Mouse (Mus musculus): ENCODE data around the gene Kif26b. TPM values are rescaled to one million over a fixed set of nuclear protein-coding genes. Genes with fewer than 3 reads are reported as not detected.

Kif26b gene
- total RNA-seq, 2 experiments from 2014 or later = 1.4 to 1.7 TPM

DNA sequence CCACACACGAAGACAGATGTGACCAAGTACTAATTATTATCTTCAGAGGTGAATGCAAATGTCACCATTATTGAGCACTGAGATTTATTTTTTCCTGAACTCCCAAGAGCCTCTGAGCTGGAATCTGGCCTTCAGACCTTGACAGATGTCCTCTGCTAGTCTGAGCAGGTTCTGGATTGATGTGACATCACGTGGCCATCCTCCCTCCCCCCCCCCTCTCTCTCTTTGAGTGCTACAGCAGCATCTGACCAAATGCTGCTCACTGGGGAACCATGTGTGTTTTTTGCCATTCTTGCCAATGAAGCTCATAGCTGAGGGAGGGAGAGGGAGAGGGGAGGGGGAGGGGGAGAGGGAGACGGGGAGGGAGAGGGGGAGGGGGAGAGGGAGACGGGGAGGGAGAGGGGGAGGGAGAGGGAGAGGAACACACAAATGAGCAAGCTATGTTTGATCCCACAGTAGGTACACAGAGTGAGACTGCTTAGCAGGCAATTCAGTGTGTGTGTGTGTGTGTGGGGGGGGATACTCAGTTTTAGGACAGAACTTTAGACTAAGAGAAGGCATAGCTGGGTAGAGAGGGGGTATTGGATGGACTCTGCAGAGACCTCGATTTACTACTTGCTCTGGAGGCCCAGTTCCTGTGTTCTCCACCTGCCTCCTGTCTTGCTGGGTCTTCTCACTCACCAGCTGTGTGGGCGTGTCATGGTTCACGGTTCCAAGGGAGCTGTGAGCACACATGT is 241.9 kb downstream of the Kif26b start:
- no peak for DNase-seq

DNA sequence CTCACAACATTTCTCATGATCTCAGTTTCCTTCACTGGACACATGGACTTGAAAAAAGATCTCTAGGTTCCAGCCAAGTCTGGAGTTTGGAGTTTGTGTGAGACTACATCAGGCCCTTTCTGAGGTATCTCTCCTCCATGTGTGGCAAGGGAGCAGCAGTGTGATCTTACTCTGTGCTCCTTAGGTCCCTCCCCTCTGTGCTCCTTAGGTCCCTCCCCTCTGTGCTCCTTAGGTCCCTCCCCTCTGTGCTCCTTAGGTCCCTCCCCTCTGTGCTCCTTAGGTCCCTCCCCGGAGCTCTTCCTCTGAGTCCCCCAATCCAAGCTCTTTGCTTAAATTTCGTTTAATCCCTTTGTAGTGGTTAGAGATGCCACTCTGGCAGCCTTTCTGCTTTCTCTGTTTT is 250.8 kb downstream of the Kif26b start:
- DNase-seq = no peak

DNA sequence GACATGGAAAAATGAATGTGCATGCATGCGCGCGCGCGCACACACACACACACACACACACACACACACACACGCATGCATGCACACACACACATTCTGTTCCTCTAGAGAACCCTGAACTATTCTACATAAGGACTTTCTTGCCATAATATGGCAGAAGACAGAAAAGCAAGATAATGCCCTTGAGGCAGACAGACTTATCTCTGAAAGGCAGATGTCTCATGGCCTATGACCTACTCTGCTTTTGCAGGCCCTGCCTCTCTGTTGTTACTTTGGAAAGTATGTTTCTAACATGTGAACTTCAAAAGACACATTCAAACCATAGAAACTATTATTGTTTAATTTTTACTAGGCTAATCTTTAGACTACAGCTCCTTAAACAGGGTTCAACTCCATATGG is 255.1 kb downstream of the Kif26b start:
- no peak for DNase-seq

DNA sequence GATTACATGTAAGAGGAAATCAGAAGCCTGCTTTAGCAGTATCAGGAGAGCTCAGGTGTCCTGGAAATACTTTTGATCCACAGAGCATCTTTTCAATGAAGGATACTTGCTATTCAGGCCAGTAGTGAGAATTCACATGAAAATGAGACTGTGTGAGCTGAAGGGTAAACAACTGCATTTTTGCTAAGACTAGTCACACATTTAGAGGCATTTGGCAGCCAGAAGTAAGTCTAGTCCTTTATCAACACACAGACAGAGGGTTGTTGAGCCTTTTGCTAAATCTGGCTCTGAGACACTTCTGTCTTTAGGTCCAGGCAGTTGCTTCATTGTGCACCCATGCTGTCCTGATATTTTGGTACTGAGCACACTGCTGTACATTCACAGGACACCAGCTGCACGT is 262.3 kb downstream of the Kif26b start:
- no peak for DNase-seq

DNA sequence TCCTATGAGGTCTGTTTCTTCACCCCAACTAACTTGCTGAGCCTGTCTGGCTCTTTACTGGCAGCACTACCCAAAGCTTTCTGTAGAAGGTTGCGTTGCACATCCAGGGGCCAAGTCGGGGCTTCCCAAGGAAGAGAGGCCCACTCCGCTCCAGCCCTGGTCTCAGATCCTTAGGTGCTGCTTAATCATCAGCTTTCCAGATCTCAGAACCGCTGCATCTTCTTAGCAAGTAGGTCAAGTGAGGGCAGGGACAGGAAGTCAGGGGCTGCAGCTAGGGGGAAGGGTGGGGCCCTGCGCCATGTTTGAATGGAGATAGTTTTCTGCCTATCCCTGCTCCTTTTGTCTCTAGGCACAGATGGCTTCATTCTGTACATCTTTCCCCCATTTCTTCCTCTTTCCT is 263.8 kb downstream of the Kif26b start:
- no peak for DNase-seq

DNA sequence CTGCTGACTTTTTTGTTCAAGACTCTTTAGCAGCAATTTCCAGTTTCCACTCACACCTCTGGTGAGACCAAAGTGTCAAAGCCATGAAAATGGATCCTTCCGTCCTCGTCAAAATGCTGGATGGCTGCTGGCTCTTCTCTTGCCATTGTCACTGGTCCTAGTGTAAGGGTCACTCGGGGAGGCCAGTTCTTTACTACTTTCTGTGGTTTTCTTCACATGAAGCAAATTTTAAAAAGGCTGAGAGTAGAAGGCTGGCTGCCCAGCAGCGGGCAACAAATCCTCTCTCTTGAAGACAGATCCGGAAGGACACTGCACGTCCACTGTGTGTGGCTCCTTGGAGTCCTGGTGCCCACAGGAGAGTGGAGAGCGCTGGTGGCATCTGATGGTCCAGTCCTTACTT is 265.9 kb downstream of the Kif26b start:
- DNase-seq = no peak

DNA sequence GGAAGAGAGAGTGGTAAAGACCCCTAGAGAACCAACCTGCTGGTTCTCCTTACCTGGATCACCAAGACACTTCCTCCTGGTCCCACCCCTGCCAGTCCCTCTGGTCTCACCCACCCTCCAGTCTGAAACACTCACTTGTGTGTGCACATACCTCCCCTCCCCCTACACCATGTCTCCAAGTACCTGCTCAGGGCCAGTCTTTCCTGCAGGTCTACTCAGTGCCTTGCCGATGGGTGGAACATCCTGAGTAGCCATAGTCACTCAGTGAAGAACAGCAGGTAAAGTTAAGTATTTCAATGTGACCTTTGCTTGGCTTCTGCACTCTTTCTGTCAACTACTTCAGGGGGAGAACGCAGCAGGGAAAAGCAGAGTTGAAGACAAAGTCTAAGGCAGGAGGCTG is 268.5 kb downstream of the Kif26b start:
- DNase-seq = no peak

DNA sequence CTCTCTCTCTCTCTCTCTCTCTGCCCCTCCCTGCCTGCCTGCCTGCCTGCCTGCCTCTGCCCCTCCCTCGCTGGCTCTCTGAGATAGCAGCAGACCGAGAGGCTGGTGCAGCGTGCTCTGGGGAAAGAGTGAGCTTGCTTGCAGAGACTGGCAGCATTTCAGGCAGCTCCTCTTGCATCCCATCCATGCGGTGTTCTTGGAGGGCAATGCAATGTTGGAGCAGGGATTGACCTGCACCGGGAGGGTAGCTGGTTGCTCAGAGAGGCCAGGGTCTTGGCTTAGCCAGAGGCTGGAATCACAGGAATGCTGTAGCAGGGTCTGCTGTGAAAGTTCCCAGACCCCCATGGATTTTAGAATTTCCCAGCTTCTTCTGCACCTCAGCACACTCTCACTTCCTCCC is 269.4 kb downstream of the Kif26b start:
- DNase-seq = no peak

DNA sequence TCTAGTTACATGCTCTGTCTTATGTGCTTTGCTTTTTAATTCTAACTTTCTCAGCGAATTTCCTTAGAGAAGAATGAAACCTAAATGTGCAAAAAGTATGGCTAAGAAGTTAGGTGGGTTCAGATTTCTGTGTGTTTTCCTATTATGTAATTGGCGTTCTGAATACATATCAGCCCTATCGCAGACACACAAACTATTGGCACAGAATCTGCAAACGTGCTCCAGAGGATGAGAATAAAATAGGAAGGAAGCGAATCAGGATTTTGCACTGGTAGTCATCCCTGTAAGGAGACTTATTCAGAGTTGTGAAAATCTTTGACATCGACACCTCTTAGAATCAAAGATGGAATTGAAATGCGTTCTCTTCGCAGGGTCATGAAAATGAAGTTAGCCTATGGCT is 270.0 kb downstream of the Kif26b start:
- no peak for DNase-seq

DNA sequence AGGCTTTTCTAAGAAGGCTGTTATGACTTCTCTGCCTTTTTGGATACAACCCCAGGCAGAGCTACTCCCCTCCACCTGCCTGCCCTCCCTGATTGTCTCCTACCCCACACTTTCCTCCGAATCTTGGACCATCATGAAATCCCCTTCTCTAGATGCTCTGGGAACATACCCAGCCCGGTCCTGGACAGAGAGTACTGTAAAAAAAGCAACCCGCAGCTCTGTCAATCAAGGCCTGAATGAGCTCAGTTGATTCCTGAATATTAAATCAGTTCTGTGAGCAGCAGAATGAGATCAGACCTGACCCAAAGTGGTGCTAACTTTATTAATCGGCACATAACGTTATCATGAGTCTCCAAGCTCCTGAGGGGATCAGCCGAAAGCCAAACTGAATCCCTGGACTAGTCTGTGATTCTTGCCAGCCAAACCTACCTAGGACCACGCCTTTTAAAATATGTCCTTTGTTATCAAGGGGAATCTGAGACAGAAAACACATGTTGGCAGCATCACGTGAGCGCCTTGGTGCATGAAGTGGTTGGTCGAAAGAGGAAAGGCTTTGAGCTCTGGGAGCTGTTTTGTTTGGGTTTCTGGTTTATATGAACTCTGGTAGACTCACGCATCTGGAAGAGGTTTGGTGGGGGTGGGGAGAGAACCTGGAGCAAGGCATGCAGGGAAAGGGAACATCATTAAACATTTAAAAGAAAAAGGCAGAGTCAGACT is 271.1 kb downstream of the Kif26b start:
- no peak for DNase-seq

DNA sequence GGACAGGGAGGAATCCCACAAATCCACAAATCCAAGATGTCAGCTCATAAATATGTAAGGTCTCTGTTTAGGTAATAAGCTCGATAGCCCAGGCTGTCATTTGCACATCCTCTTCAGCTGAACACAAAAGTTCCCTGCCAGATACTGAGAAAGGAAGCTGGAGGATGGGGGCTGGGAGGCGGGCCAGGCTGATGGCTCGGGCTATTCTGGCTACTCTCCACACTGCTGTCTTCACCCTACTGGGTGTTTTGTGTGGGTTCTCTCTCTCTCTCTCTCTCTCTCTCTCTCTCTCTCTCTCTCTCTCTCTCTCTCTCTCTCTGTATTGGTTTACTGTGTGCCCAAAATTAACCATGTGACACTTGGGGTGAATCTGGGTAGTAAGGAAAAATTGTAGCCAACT is 274.2 kb downstream of the Kif26b start:
- DNase-seq = no peak

DNA sequence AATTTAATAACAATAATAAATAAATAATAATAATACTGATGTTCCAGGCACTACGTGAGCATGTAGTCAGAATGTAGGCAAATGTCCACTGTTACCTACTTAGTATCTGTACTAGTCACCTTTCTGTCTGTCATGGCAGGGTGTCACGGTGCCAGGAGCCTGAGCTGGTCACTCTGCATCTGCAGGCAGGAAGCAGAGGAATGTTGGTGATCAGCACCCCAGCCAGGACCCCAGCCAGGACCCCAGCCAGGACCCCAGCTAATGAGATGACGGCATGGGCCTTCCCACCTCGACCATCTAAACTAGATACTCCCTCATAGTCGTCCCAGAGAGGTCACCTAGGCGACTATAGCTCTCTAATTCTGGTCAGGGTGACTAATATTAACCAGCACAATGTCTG is 288.6 kb downstream of the Kif26b start:
- DNase-seq = no peak

DNA sequence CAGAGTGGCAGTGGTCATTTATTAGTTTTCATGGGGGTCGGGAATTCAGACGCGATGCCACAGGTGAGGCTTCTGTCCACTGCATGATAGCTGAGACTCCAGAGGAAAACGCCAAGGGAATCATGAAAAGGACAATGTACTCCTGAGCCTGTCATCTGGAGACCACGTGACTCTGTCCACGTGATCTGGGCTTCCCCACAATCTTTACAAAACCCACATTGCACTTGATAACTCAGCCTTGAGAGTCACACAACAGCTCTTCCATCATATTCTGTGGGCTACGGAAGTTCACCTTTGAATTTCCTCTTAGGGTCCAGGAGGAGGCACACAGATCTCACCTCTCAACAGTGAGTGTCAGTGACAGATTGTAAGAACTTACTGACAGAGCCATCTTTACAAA is 290.1 kb downstream of the Kif26b start:
- DNase-seq = no peak

DNA sequence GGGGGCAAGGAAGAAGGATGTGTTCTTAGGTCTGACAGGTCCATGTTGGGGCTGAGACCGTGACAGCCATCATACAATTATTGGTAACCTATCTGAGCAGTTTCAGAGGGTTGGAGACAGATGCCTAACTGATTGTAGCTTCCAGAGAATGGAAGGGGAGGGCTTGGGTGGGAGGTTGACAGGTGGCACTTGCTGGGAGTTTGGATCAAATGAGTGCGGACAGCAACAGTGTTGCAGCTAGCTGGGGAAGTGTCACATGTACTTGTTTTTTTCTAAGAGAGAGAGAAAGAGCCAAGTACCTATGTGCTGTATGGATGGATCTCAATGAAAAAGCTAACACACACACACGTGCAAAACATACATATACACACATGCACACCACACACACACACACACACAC is 291.2 kb downstream of the Kif26b start:
- no peak for DNase-seq

DNA sequence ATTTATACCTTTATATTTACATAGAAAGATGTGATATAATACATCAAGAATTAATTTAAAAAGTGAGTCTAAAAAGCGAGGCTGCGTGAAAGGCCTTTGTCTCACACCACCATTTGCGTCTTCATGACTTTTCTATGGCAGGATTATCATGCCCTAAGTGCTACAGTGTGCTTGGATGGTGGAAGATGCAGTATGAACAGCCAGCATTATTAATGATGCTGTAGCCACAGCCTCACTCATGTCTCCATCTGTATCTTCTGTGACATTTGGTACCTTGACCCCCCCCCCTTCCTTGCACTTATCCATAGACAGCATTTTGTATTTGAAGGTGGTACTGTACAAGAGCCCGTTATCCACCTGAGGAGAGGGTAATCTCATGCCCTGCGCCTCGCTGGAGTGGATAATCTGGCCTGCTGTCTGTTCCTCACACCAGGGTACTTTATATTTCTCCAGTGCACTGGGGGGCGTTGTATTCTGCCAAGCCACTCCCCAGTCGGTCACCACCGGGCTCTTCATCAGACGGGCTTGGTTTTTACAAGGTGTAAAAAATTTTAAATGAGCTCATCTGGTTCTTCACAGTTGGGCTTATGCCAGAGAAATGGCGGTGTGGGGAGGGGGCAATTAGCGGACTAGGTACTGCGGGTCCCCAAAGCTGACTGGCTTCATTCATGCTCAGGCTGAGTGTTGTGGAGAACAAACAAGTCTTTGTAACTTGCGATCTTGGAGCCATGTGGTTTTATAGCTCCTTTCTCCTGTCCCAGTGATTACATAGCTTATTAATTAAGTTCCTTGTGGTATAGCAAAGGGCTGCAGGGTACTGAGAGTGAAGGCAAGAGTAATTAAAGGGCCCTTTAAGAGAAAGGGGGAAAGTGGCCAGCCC is 291.9 kb downstream of the Kif26b start:
- DNase-seq = no peak

DNA sequence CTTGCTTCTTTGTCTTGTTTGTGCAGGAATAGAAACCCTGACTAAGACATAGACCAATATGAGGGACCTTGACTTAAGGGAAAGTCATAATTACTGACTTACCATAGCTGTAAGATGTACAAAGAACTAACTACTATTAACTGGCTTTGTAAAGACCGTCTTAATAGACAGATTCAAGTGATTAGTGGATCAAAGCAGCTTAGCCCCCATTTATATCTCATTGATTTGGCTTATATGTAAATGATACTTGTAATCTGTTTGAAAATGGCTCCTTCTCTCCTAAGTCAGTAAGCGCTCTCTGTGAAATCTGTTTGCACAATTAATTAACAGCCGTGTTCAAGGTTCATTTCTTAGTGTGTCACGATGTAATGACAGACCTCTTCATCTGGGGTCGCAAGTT is 295.9 kb downstream of the Kif26b start:
- DNase-seq = no peak

DNA sequence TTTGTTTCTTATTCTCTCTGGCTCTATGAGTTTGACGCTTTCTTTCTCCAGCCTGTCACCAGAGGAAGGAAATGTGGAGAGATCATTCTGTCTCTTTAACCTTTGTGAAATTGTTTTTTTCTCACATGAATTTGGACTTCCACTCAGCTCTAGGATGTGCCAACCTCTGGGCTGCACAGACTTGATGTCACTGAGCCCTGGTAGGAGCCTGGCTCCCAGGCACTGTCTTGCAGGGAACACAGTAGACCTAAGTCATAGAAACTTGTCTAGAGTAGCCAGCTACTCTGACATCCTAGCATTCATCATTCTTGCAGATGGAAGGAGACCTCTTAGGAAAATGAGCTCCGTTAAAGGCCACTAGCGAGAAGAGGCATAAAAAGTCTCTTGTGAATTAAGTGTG is 298.3 kb downstream of the Kif26b start:
- no peak for DNase-seq

DNA sequence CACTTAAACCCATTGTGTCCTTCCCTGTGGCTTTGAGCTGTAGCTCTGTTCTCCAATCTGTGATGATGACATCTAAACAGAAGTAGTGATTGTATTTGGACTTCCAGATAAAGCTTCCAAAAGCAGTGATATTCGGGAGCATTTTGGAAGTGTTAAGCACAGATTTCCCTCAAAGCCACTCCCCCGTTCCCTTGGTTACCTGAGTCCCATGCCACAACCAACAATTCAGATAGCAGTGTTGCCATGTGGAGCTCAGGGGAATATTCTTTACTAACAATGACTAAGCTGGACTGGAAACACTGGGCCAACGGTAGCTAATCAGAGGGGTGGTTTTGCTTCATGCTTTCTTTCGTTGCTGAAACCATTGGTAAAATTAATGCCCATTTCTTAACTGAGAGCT is 300.5 kb downstream of the Kif26b start:
- DNase-seq = no peak

DNA sequence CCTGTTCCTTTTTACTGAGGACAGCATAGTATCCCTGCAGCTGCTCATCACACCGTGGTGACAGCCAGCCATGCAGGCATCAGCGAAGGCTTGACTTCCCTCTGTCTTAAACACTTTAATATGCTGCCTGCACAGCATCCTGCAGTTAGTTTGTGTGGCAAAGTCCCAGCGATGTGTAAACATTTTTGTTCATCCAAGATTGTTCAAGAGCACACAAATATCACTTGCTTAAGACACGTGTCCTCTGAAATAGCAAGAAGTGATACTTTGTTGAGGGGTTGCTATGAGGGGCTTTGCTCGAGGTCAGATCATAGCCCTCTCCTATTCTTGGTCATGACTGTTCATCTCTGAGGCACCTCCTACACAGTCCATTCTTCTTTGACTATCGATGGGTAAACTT is 303.6 kb downstream of the Kif26b start:
- no peak for DNase-seq

DNA sequence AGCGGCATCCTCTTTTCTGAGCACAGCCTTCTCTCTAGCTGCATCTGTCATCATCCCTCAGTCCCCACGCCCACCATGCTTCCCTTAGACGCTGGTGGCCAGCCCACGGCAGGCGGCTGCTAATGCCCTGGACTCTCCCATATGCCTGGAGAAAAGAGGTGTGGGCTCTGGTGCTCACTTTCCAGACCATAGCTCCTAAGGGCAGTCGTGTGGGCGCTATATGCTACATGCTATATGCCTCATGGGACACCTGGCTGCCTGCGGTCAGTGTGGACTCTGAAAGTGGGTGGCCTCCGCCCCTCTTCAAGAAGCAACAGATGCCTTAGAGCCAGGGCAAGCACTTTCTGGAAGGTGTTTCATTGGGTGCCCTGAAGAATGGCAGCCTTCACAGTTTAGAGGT is 306.9 kb downstream of the Kif26b start:
- DNase-seq = no peak

DNA sequence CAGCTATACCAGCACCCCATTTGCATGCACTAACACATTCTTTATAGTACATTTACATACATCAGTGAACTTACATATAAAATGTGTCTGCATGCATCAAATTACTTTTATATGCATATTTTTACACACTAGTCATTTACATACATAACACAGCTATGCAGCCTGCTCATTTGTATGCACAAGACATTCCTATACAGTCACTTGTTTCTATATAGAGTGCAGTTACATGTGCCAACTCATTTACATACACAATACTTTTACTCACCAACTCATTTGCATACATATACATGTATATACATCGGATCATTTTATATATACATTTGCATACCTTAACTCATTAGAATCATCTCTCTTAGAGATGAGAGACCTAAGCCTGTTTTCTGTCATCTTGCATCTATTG is 308.1 kb downstream of the Kif26b start:
- no peak for DNase-seq

DNA sequence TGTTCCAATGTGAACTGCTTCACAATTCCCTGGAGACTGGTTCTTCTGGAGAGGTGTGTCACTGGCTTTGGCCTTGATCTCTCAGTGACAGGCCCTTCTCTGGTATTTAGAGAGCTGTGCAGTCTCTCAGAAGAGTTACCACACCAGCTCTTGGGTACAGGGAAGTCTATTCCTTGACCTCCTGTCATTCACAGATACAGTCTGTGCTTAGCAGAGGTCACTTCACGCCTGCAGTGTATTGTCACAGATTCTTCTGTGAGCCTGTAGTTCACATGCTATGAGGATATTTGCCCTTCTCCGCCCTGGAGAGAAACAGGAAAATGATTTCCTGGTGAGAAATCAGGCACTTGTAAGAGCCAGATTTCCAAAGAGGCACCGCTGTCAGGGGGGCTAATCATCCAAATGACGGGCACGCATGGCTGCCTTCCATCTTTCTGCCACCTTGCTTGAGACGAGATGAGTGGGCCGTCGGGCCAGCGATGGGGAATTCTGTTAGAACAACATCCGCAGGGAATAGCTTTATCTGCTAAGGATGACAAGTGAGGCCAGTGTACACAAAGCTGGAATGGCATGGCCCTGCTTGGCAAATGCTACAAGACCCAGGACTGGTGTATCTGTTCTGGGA is 309.9 kb downstream of the Kif26b start:
- DNase-seq = no peak

DNA sequence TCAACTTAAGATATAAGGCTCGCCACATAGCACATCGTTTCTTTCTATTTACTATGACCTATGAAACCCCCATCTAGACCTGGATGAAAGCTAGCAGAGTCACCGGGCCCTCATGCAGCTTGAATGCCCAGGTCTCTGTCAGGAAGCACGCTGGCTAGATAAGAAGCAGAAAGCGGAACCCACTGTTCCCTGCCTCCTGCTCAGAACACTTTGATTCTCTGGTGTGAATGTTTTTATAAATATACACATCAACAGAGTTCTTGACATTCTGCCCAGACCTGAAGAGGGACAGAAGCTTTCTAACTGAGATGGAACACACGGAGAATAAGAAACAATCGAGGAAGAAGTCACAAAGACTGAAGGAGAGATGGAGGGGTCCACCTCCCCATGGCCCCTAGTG is 311.4 kb downstream of the Kif26b start:
- no peak for DNase-seq

Measured in gastrocnemius, postnatal 10 days (tissue).